Mouse (Mus musculus): Measurements from ENCODE around the gene St8sia1.

- TF ChIP-seq CTCF (IDR thresholded peaks at IDR 0.05; ENCODE audit: insufficient read depth, low read depth, low read length) (no peak), POLR2A (IDR thresholded peaks at IDR 0.05; ENCODE audit: insufficient read depth, low read depth, low read length) (no peak)
These were observed 26.2 kb downstream of the St8sia1 start for GRCm38 (mm10) chr6:142938074-142938473.

Measured in olfactory bulb, adult 2 months (tissue).